Mouse (Mus musculus): ENCODE results near the gene Gm28308. TPM values are rescaled to one million over a fixed set of nuclear protein-coding genes. Genes with fewer than 3 reads are reported as not detected.
A peak's percentile ranks its signal among the peaks of the same experiment; 100 is the strongest.

Gene Gm28308
- polyA plus RNA-seq, 1 experiment from 2014 or later = not detected

- no peak for DNase-seq (ENCODE audit: low spot score)
Measured at GRCm38 (mm10) chr6:52169499-52170165, 43.5 kb downstream of the Gm28308 start.

DNA sequence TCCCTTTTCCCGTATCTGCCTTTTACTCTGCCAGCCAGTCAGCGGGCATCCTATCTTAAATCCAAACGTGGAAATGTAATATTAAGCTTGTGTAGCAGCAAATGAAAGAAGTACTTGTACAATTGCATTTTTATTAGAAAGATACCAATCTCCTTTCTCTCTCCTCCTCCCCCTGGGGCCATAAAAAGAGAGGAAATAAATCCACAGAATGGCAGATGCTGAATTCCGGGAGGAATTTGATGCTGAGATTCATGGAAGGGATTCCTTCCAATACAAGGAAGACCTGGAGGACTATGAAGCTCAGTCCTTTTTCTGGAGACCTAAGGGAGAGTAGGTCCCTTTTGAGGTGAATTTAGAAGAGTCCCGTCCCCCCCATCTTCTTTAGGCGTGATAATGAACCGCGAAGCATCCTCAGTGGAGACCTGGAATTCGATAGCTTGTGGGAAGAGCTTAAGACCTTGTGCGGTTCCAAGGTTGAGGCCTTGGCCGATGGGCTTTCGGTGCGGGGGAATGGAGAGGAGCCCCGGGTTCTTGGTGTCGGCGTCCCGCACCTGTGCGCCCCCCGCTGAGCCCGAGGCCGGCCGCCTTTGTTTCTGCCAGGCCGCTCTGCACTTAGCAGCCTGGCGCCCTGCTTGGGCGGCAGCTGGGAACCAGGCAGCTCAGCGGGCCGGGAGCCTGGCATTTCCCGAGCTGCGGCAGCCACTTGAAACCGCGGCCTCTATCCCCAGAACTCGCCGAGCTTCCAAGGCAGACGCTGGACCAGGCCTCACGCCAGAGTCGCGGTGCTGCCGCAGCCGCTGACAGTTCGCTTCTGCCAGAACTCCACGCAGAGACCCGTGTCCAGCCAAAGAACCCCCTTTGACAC is 44.7 kb downstream of the Gm28308 start:
- DNase-seq (ENCODE audit: low spot score) = no peak

DNA sequence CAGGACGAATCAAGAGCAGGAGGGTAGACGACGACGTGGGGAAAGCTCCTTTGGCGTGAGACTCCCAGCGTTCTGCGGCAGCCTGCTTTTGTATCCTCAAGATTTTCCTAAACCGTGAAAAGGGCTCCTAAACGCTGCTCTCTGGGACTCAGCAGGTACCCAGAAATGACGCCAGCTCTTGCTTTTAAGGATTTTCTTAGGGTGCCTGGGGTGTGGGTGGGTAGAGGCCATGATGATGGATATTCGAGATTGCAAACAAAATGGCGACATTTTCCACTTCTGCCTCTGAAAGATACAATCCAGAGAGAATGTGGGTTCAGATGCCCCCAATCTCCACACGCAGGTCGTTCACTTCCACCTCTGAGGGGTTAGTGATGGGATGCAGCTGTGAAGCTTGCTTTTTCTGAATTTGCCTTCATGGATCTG is 45.4 kb downstream of the Gm28308 start:
- no peak for DNase-seq (ENCODE audit: low spot score)

DNA sequence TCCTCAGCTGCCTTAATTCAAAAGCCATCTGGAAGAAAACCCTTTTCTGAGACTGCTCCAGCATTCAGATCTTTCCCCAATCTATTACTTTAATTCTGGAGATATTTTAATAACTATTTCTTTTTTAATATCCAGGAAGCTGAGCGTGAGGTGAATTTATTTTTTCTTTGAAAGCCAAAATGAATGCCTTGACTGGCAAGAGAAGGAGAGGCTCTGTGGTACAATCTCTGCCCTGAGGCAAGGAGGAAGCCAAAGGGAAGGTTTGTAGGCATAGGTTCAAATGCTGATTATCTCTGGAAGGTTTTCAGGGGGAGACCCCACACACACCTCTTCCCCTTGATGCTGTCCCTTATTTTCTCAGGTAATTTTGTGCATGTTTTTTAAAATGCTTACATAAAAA is 46.0 kb downstream of the Gm28308 start:
- no peak for DNase-seq (ENCODE audit: low spot score)

DNA sequence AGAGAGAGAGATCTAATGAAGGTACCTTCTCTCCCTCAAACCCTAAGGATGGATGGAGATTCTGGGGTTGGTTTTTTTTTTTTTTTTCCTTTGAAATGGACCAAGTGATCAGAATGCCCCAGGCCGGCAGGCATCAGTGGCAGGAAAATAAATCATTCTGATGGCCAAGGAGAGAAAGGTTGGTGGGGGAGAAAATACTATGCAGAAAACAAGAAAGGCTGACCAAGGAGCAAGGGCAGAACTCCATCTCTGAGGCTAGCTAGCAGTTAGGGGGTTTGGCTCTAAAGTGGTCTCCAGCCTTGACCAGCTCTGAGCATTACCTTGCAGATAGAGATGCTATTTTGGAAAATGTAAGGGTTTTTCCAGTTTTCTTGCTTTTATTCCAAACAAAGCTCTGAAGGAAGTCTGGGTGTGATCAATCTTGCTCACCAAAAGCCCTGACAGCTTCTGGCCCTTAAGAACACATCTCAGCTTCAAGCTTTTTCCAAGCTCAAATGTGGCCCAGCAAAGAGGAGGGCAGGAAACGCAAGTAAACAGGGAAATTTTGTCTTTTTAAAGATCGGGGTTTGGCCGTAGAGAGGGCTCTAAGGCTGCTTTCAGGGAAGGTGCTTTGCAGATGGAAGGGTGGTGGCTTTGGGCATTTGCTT is 46.6 kb downstream of the Gm28308 start:
- no peak for DNase-seq (ENCODE audit: low spot score)

DNA sequence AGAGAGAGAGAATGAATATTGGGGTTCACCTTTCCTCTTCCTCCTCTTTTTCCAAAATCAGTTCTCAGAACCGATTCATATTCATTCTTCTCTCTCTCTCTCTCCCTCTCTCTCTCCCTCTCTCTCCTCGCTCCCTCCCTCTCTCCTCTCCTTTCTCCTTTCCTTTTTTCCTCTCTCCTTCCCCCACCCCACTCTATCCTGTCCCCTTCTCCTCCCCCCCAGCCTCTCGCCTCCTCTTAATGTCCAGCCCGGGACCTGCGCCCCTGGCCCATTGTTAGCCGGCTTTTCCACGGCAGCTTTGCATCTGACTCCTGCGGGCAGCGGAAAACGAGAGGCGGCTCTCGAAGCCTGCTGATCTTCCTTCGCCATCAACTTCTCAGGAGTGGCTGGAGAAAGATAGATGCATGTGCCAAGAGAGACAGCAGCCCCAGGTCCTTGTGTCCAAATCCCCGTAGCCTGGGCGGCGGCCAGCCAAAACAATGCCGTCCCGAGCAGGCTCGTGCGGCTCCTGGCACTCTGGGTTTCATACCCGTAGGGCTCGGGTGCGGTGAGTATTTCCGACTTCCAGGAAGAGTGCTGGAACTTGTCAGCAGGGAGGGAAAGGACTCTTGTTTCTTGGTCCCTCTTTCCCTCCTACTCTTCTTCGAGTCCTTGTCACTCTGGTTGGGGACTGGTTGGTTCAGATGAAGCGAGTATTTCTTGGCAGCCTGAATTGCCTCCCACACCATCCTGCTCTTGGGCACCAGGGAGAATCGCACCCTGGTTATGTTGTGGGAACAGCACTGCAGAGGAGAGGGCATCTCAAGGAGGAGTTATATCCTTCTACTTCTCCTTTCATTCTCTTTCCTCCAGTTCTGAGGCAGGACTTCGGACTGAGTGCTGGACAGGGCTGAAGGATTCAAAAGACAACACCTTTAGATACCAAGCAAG is 47.4 kb downstream of the Gm28308 start:
- DNase-seq (ENCODE audit: low spot score) = no peak

DNA sequence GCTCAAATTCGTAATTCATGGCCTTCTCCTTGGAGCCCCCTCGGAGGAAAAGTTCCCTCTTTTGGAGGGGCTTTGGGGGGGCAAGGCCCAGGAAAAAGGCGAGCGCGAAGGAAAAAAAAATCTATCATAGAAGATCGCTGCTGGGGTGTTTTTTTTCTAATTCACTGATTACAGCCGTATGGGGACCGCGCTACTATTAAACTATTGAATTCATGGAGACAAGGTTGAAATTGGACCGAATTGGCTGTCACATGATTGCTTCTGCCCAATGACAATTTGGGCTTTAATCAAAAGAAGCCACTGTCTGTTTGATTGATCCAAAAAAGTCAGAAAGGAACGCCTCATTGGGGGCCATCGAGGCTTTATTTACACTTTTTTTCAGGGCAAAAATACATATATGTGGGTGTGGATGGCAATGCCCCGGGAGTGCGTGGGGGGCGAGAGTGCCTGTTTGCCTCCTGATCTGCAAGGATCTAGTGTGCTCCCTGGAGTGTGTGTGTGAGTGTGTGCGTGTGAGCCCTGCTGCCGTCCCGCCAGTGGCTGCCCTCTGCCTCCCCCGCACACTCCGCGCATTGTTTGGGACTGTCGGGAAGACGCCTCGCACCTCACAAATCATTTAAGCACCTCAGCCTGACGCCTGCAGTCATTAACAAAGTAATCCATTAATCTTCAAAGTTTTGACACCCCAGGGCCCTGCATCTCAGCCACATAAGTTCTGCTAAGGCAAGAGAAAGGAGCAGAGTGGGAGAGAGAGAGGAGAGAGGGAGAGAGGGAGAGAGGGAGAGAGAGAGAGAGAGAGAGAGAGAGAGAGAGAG is 48.3 kb downstream of the Gm28308 start, which contains the start of gene Hoxa2:
Gene Hoxa2 (minus strand): TSS at position 206 of the 815 bp plus-strand sequence.
- DNase-seq (ENCODE audit: low spot score) = no peak

- DNase-seq (ENCODE audit: low spot score) = no peak
Measured at GRCm38 (mm10) chr6:52164051-52164625, 49.0 kb downstream of the Gm28308 start.

DNA sequence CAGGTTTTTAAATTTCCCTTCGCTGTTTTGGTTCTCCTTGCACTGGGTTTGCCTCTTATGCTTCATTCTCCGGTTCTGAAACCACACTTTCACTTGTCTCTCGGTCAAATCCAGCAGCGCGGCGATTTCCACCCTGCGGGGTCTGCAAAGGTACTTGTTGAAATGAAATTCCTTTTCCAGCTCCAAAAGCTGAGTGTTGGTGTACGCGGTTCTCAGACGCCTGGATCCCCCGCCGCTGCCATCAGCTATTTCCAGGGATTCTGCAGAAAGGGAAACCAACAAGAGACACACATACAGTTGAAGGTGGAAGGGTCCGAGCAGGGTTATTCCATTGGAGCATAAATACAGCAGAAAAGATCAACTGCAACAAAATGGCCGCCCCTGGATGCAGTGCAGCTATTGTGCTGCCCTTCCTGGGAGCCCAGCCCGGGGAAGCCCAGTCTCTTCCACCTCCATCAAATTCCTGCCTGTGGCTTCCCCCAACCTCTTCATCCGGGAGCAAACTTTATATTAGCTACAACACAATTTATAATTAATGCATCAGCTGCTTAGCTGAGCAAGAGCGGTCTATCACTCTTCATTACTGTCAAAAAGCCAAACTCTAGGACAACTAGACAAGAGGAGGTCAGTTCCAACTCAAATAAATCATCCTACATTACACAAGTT is 49.6 kb downstream of the Gm28308 start:
- DNase-seq (ENCODE audit: low spot score) = no peak

DNA sequence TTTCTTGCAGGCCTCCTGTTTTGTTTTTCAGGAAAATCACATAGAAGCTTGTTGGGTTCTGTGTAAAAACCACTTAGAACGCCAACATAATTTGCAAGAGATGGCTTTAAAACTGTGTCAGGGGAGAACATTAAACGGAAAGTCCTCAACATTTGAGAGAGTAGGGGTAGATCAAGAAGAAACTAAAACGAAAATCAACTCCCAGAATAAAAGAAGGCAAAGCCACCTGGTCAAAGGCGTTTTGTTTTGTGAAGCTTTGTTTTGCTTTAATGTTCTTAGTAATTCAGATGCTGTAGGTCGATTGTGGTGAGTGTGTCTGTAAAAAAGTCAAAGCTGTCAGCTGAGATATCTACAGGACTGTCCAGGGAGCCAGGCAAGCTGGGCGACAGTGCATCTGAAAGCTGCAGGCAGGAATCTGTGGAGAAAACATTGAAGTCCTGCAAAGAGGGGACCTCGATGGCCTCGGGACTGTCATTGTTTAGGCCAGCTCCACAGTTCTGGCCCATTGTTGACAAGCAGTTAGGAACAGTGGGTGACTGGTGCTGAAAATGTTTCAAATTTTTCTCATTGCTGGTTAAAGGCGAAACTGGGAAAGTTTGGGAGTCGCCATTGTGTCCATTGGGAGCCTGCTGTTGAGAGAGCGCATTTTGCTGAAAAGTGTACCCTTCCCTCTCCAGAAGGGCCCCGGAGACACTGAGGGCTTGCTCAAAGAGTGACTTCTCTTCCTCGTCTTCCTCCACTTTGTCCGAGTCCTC is 50.4 kb downstream of the Gm28308 start:
- no peak for DNase-seq (ENCODE audit: low spot score)

- no peak for DNase-seq (ENCODE audit: low spot score)
Measured at GRCm38 (mm10) chr6:52162093-52162380, 51.1 kb downstream of the Gm28308 start.

DNA sequence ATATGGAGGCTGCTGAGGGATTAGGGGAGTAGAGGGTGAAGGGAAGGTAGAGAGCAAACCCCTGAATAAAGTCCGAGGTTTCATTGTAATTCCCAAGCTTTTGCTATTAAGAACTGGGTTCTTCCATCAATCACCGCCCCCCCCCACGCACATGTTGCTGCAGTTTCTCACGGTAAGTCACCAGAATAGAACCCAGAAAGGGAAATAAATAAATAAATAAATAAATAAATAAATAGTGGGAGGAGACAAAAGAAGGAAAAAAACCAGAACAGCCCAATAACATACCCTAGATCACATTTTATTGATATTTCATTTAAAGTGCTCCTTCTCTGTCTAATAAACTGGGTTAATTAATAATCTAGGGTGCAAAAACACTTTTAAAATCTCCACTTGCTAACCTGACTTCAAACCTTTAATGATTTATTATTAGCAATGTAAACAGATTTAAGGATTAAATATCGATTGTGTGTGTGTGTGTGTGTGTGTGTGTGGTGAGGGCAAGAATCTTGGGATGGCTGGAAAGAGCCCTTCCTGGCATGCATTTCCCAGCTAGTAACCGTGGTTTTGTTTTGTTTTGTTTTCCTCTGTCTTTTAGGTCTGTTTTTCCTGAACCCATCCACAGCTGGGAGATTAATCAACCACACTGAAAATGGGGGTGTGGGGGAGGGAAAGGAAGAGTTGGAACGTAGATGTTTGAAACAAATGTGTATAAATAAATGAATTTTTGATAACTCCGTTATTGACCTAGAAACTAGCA is 51.6 kb downstream of the Gm28308 start:
- DNase-seq (ENCODE audit: low spot score) = no peak

- DNase-seq (ENCODE audit: low spot score) = no peak
Measured at GRCm38 (mm10) chr6:52160511-52161335, 52.4 kb downstream of the Gm28308 start.

DNA sequence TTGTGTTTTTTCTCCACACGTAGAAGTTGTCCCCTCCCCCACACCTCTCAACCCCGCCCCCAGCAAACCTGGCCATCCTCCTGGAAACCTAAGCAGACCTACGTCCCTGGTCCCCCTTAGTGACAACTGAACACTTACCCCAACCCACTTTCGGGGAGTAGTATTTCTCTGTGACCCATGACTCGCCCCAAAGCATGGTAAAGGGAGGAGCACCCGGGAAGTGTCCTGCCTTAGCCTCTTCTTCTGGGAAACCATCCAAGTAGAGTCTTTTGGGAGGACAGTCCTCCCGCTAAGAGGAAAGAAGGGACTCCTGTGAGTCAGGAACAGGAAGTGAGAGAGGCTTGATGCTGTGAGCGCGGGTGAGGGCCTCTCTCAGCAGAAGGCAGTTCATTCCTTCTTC is 53.2 kb downstream of the Gm28308 start:
- no peak for DNase-seq (ENCODE audit: low spot score)

GRCm38 (mm10) chr6:52159164-52159761 is 53.9 kb downstream of the Gm28308 start:
- no peak for DNase-seq (ENCODE audit: low spot score)

DNA sequence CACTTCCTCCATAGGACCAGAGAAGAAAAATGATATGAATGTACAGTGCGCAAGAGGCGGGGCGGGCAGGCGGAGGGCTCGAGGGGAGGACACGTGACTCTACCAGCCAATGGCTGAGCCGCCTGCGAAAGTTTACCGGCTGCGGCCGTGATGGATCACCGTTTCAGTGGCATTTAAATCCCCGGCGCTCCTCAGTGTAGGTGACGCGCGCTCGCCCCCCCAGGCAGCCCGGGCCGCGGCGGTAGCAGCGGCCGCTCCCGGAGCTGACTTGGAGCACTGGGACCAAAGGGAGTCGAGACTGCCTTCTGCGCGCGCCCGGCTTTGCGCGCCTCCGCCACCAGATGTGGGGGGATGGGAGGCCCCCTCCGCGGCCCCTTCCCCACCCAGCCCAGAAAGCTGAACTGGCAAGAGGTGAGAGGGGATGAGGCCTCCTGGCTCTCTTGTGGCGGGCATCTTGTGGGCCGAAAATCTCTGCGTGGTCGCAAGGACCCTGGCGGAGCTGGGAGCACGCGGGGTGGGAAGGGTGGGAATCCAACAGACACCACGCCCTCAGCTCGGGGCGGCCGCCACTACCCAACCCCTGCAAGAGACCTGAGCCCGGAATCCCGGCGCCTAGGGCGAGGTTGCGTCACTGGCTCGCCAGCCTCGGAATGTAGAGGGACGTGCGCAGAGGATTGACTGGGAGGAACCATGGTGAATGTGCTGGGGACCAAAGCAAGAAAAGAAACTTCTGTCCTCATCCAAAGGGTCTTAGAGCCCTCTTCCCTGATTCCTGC is 54.7 kb downstream of the Gm28308 start, which contains the start of gene Hoxa1:
Gene Hoxa1 (minus strand): TSS at position 42 of the 776 bp plus-strand sequence.
- DNase-seq (ENCODE audit: low spot score) = peak; percentile 53

Data from thymus, postnatal 0 days (tissue).